Mouse (Mus musculus): ENCODE results near the gene G6pd2.

G6pd2 gene

GRCm38 (mm10) chr5:61808516-61808915, at the start of gene G6pd2:
TSS of gene G6pd2 (plus strand) at chr5:61808816.
- no peak for DNase-seq

DNA sequence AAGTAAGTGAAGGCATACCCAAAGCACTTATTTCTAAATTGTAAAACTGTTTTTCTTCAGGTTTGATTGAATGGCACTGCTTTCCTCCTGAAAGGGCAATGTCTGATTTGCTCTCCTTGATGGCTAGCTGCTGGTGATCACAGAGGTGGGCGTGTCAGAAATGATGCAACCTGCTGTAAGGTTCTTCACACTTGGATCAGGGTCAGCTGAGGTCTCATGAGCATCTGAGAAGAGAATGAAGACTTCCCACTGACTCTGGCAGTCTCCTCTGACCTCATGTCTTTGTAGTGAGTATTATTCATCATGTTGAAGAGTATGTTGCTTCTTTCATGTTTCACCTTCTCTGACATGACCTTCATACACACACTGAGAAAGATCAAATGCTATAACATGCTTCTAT, 44.4 kb upstream of the G6pd2 start:
- no peak for DNase-seq

- DNase-seq, result no peak
Observed at GRCm38 (mm10) chr5:61832935-61833551, 24.4 kb downstream of the G6pd2 start.

GRCm38 (mm10) chr5:61843891-61844290, 35.3 kb downstream of the G6pd2 start:
- no peak for DNase-seq
